Comparison of ENCODE assay signal across 11 mouse cellular contexts in the genomic region with DNA sequence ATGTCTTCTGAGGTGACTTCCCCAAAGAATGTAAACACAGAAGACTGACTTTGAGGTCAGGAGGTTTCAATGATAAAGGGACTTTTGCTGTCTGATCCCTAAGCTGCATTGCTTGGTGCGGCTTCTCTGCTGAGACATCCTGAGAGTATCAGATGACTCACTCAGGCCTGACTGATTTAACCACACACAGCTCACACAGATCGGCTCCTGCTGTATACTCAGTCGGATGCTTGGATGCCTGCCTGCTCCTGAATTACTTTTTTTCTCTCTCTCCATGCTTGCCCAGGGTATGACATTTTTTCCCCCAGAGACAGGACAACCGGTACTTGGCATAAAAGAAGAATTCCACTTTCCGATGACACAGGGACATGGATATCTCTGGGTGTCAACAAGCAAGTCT.
DNase-seq lines count a peak whose midpoint lies in the region; ATAC-seq and TF ChIP-seq lines count a peak whose summit lies in the region.
"Had no signal": no experiment of that assay in that cellular context is flagged by ENCODE, and none has a peak within 500 bp of the region (broad histone marks: within the 10 kb centered on the region; RNA-seq: fewer than 3 reads in every experiment).

No protein-coding gene starts in this region.

- ATAC-seq in cerebellum, adult (ENCODE audit: insufficient number of reproducible peaks, low FRiP score, low TSS enrichment) = peak; percentile 49
- ATAC-seq in common myeloid progenitor, adult 5-6 weeks (replicated peaks; ENCODE audit: low read depth, poor library complexity, severe bottlenecking) = peak; percentile 62
- ATAC-seq in intestine, postnatal 0 days = no peak
- no peak for ATAC-seq in midbrain, postnatal 0 days (ENCODE audit: low FRiP score)

- H3K27ac ChIP-seq in thymus, adult 2 months (ENCODE audit: control insufficient read depth, insufficient read depth, low read length) = no peak overlapping the region; the same call in 1 of the 2 replicates
- no peak overlapping the region for H3K27ac ChIP-seq in intestine, postnatal 0 days (ENCODE audit: low read depth, low read length)
- H3K27ac ChIP-seq in midbrain, postnatal 0 days (ENCODE audit: low read depth, low read length) = no peak overlapping the region
- H3K27ac ChIP-seq: hindbrain, embryonic 15.5 days had no signal

- peaks cover 19% of the 10 kb centered on the region for H3K4me1 ChIP-seq in thymus, adult 2 months (replicated peaks; ENCODE audit: control insufficient read depth, insufficient read depth, low read length)
- no peaks in the 10 kb centered on the region for H3K4me1 ChIP-seq in intestine, postnatal 0 days (replicated peaks; ENCODE audit: control insufficient read depth, insufficient read depth, low read length)
- H3K4me1 ChIP-seq in midbrain, postnatal 0 days (ENCODE audit: insufficient read depth, low read length) = no peaks in the 10 kb centered on the region
- H3K4me1 ChIP-seq: hindbrain, embryonic 15.5 days had no signal

- WGBS in thymus, adult 2 months = 38% methylated on average over 5 of the region's 5 CpGs
- WGBS in intestine, postnatal 0 days = 47% methylated on average over 5 of the region's 5 CpGs
- 31% methylated on average over 5 of the region's 5 CpGs for WGBS in midbrain, postnatal 0 days

- DNase-seq in cerebellum, postnatal 4 days (ENCODE audit: low spot score in 2 of 2) = no peak
- DNase-seq in thymus, adult 2 months = peak; percentile 12
- DNase-seq in thymus, adult 18-20 months = no peak
- peak; percentile 19 for DNase-seq in thymus, postnatal 4 days
- no peak for DNase-seq in midbrain, postnatal 0 days (ENCODE audit: low spot score)
- DNase-seq: layer of hippocampus, adult 9-11 months; lung, embryonic 14.5 days had no signal

- H3K9ac ChIP-seq in intestine, postnatal 0 days (ENCODE audit: low read depth, low read length) = no peak overlapping the region
- no peak overlapping the region for H3K9ac ChIP-seq in midbrain, postnatal 0 days (replicated peaks; ENCODE audit: low read length, poor library complexity, severe bottlenecking)
- H3K9ac ChIP-seq: hindbrain, embryonic 15.5 days; lung, embryonic 14.5 days had no signal

- no peak overlapping the region for H3K4me3 ChIP-seq in thymus, adult 2 months (ENCODE audit: control insufficient read depth, insufficient read depth, low read length)
- H3K4me3 ChIP-seq in intestine, postnatal 0 days (ENCODE audit: low read depth, low read length) = no peak overlapping the region
- no peak overlapping the region for H3K4me3 ChIP-seq in midbrain, postnatal 0 days (ENCODE audit: low read depth, low read length)
- H3K4me3 ChIP-seq: hindbrain, embryonic 15.5 days had no signal

- TF ChIP-seq POLR2A in thymus, adult 2 months (IDR thresholded peaks at IDR 0.05; ENCODE audit: control insufficient read depth, extremely low read depth, insufficient read depth, low read length, poor library complexity) = no peak

- H3K27me3 ChIP-seq in thymus, adult 2 months (ENCODE audit: control insufficient read depth, insufficient read depth, low read length) = no peaks in the 10 kb centered on the region
- no peaks in the 10 kb centered on the region for H3K27me3 ChIP-seq in intestine, postnatal 0 days (replicated peaks; ENCODE audit: control insufficient read depth, insufficient read depth, low read length)
- H3K27me3 ChIP-seq in midbrain, postnatal 0 days (ENCODE audit: insufficient read depth, low read length) = no peaks in the 10 kb centered on the region
- H3K27me3 ChIP-seq: hindbrain, embryonic 15.5 days had no signal

- no peak overlapping the region for H3K4me2 ChIP-seq in intestine, postnatal 0 days (replicated peaks; ENCODE audit: low read depth)
- no peak overlapping the region for H3K4me2 ChIP-seq in midbrain, postnatal 0 days (ENCODE audit: low read depth, low read length, poor library complexity, severe bottlenecking)
- H3K4me2 ChIP-seq: hindbrain, embryonic 15.5 days; lung, embryonic 14.5 days had no signal

- TF ChIP-seq CTCF in thymus, adult 2 months (IDR thresholded peaks at IDR 0.05; ENCODE audit: borderline replicate concordance, control insufficient read depth, extremely low read depth, insufficient read depth, low read length, poor library complexity) = no peak
- TF ChIP-seq CTCF in intestine, postnatal 0 days (IDR thresholded peaks at IDR 0.05; ENCODE audit: low read depth) = no peak
- TF ChIP-seq CTCF in midbrain, postnatal 0 days (IDR thresholded peaks at IDR 0.05) = no peak

- H3K9me3 ChIP-seq in intestine, postnatal 0 days (ENCODE audit: control insufficient read depth) = no peaks in the 10 kb centered on the region
- H3K9me3 ChIP-seq in midbrain, postnatal 0 days (ENCODE audit: low read length) = no peaks in the 10 kb centered on the region
- H3K9me3 ChIP-seq: hindbrain, embryonic 15.5 days had no signal

- H3K36me3 ChIP-seq in thymus, adult 2 months (ENCODE audit: control insufficient read depth, insufficient read depth, low read length) = no peaks in the 10 kb centered on the region
- no peaks in the 10 kb centered on the region for H3K36me3 ChIP-seq in intestine, postnatal 0 days (ENCODE audit: control insufficient read depth, insufficient read depth)
- H3K36me3 ChIP-seq in midbrain, postnatal 0 days (ENCODE audit: insufficient read depth, low read length) = no peaks in the 10 kb centered on the region
- H3K36me3 ChIP-seq: hindbrain, embryonic 15.5 days had no signal

Comparison
In these comparisons a context has a peak if more than half of its experiments do, and no peak if none do; other contexts are left out.
1. DNase-seq: peak in thymus, adult 2 months (single experiment) and thymus, postnatal 4 days (single experiment); none in cerebellum, postnatal 4 days (0 of 2), thymus, adult 18-20 months (0 of 2) and midbrain, postnatal 0 days (single experiment).
2. ATAC-seq: peak in cerebellum, adult (single experiment) and common myeloid progenitor, adult 5-6 weeks (single experiment); none in intestine, postnatal 0 days (single experiment) and midbrain, postnatal 0 days (single experiment).